Mouse (Mus musculus) small intestine, adult 2 months (tissue): ENCODE measurements at regions not wholly inside any gene's neighbourhood (a gene's known extent, or its start where the extent isn't known, plus 50 kb on each side); places are given as distances from the start of the nearest gene placed in this dataset.

Experiments
- CTCF ChIP-seq: fragments of 200-500 bp; IDR thresholded peaks from 2 replicates; pipeline ENCODE4 v1.5.1; 2012; ENCODE audit warnings: low read depth, mild to moderate bottlenecking, control low read depth, inconsistent platforms, low read length, moderate library complexity, mixed read lengths; ENCODE audit not compliant: insufficient replicate concordance, insufficient read length; ENCODE audit errors: extremely low read depth
- POLR2A ChIP-seq: fragments of 200-500 bp; IDR thresholded peaks from 2 replicates; pipeline ENCODE4 v1.6.1; 2012; ENCODE audit warnings: low read depth, mild to moderate bottlenecking, control low read depth, inconsistent platforms, low read length, moderate library complexity

GRCm38 (mm10) chr7:115060171-115060570, 316.7 kb downstream of the Insc start:
- no peak for TF ChIP-seq CTCF
- no peak for TF ChIP-seq POLR2A
